Mouse (Mus musculus) neural tube, embryonic 13.5 days (tissue): ENCODE results near the gene Fgfr2. TPM values are rescaled to one million over a fixed set of nuclear protein-coding genes. Genes with fewer than 3 reads are reported as not detected.

Experiments
- ATAC-seq: fragments of 200-750 bp; cut with Nextera tagmentation; 2 replicates; pipeline ENCODE4 v1.8.0; 2017; ENCODE audit warnings: low read depth, mild to moderate bottlenecking, moderate TSS enrichment, moderate library complexity
- H3K27ac ChIP-seq: fragments of 300-500 bp; sonication (generic); replicated peaks from 2 replicates; pipeline ENCODE4 v1.5.1; 2015; ENCODE audit warnings: moderate library complexity, mild to moderate bottlenecking, inconsistent platforms
- H3K27me3 ChIP-seq: fragments of 300-500 bp; sonication (generic); 2 replicates; pipeline ENCODE4 v1.6.1; 2015; ENCODE audit warnings: mild to moderate bottlenecking, inconsistent platforms
- H3K36me3 ChIP-seq: fragments of 300-500 bp; sonication (generic); 2 replicates; pipeline ENCODE4 v1.6.1; 2015; ENCODE audit warnings: mild to moderate bottlenecking, inconsistent platforms
- H3K4me1 ChIP-seq: fragments of 300-500 bp; sonication (generic); replicated peaks from 2 replicates; pipeline ENCODE4 v1.6.1; 2015; ENCODE audit warnings: inconsistent platforms
- H3K4me2 ChIP-seq: fragments of 300-500 bp; sonication (generic); 2 replicates; pipeline ENCODE4 v1.6.1; 2015; ENCODE audit warnings: inconsistent platforms, mild to moderate bottlenecking, moderate library complexity
- H3K4me3 ChIP-seq: fragments of 300-500 bp; sonication (generic); 2 replicates; pipeline ENCODE4 v1.5.1; 2015; ENCODE audit warnings: mild to moderate bottlenecking, inconsistent platforms
- H3K9ac ChIP-seq: fragments of 300-500 bp; sonication (generic); 2 replicates; pipeline ENCODE4 v1.6.1; 2015; ENCODE audit warnings: moderate library complexity, mild to moderate bottlenecking, inconsistent platforms
- H3K9me3 ChIP-seq: fragments of 300-500 bp; sonication (generic); 2 replicates; pipeline ENCODE4 v1.6.1; 2016; ENCODE audit warnings: inconsistent platforms
- whole genome bisulfite sequencing: fragments of 180-500 bp; shearing (Covaris S2); methylation state at CpG from one replicate; pipeline ENCODE4 v1.1.7; 2015; 5-methylcytosine and 5-hydroxymethylcytosine counted together
- polyA plus RNA-seq: library from polyadenylated mRNA; unstranded; fragments of >200 nt; fragmentation: Nextera tagmentation; extraction: Ambion mirVana; gene quantifications from 2 replicates; pipeline ENCODE4 v1.2.1, GENCODE M21; 2015

Fgfr2 gene
- polyA plus RNA-seq, 1 experiment from 2014 or later: 22.9 TPM

- Histone ChIP-seq H3K4me3 (no peak overlapping the region), H3K4me2 (no peak overlapping the region), H3K4me1 (peaks cover 18% of the 10 kb centered on the region), H3K27me3 (peaks cover 9% of the 10 kb centered on the region), H3K9me3 (no peaks in the 10 kb centered on the region), H3K9ac (no peak overlapping the region), H3K27ac (peak overlapping the region; percentile 76), H3K36me3 (no peaks in the 10 kb centered on the region)
- 38% methylated on average over 5 of the region's 5 CpGs for WGBS
- ATAC-seq: peak; percentile 90
These were observed 939.2 kb downstream of the Fgfr2 start for GRCm38 (mm10) chr7:132183892-132184404.

GRCm38 (mm10) chr7:132181586-132182198 is 941.5 kb downstream of the Fgfr2 start:
- Histone ChIP-seq H3K36me3 (no peaks in the 10 kb centered on the region), H3K4me3 (no peak overlapping the region), H3K4me1 (peaks cover 18% of the 10 kb centered on the region), H3K9ac (no peak overlapping the region), H3K27me3 (peaks cover 2% of the 10 kb centered on the region; the same call in 1 of the 2 replicates), H3K4me2 (no peak overlapping the region), H3K9me3 (no peaks in the 10 kb centered on the region), H3K27ac (no peak overlapping the region)
- ATAC-seq: no peak
- WGBS: 91% methylated on average over 4 of the region's 4 CpGs

GRCm38 (mm10) chr7:132181042-132181441 is 942.1 kb downstream of the Fgfr2 start:
- Histone ChIP-seq H3K4me2 (no peak overlapping the region), H3K4me3 (no peak overlapping the region), H3K4me1 (peaks cover 18% of the 10 kb centered on the region), H3K9me3 (no peaks in the 10 kb centered on the region), H3K9ac (no peak overlapping the region), H3K27ac (no peak overlapping the region), H3K36me3 (no peaks in the 10 kb centered on the region), H3K27me3 (no peaks in the 10 kb centered on the region; the same call in 1 of the 2 replicates)
- 92% methylated on average over 3 of the region's 3 CpGs for WGBS
- ATAC-seq: no peak

- H3K36me3 ChIP-seq: no peaks in the 10 kb centered on the region
- no peak for ATAC-seq
These were observed 944.1 kb downstream of the Fgfr2 start for GRCm38 (mm10) chr7:132179049-132179448.

GRCm38 (mm10) chr7:132174787-132175186 is 948.4 kb downstream of the Fgfr2 start:
- H3K4me3 ChIP-seq: no peak overlapping the region
- ATAC-seq: no peak
- H3K9me3 ChIP-seq: no peaks in the 10 kb centered on the region
- no peaks in the 10 kb centered on the region for H3K36me3 ChIP-seq
- no peak overlapping the region for H3K9ac ChIP-seq
- WGBS: 86% methylated on average over 5 of the region's 5 CpGs
- no peak overlapping the region for H3K27ac ChIP-seq
- H3K27me3 ChIP-seq: no peaks in the 10 kb centered on the region
- H3K4me2 ChIP-seq: no peak overlapping the region
- peaks cover 9% of the 10 kb centered on the region for H3K4me1 ChIP-seq

More at GRCm38 (mm10) chr7:132179049-132179448, 944.1 kb downstream of the Fgfr2 start:
- Histone ChIP-seq H3K4me2 (no peak overlapping the region), H3K9ac (no peak overlapping the region), H3K4me3 (no peak overlapping the region), H3K9me3 (no peaks in the 10 kb centered on the region), H3K27ac (no peak overlapping the region), H3K4me1 (peaks cover 9% of the 10 kb centered on the region), H3K27me3 (no peaks in the 10 kb centered on the region)
- 40% methylated on average over 1 of the region's 1 CpGs for WGBS

- Histone ChIP-seq H3K9me3 (no peaks in the 10 kb centered on the region), H3K4me1 (peaks cover 14% of the 10 kb centered on the region), H3K27me3 (no peaks in the 10 kb centered on the region), H3K27ac (no peak overlapping the region), H3K9ac (no peak overlapping the region), H3K4me2 (no peak overlapping the region), H3K36me3 (no peaks in the 10 kb centered on the region), H3K4me3 (no peak overlapping the region)
- ATAC-seq: no peak
- 76% methylated on average over 2 of the region's 2 CpGs for WGBS
These were observed 948.9 kb downstream of the Fgfr2 start for GRCm38 (mm10) chr7:132174296-132174695.

GRCm38 (mm10) chr7:132172220-132172619 is 950.9 kb downstream of the Fgfr2 start:
- no peak overlapping the region for H3K4me2 ChIP-seq
- no peaks in the 10 kb centered on the region for H3K36me3 ChIP-seq
- H3K4me3 ChIP-seq: no peak overlapping the region
- no peak overlapping the region for H3K27ac ChIP-seq
- peaks cover 15% of the 10 kb centered on the region for H3K4me1 ChIP-seq
- H3K9ac ChIP-seq: no peak overlapping the region
- no peak for ATAC-seq
- WGBS: 70% methylated on average over 5 of the region's 5 CpGs
- no peaks in the 10 kb centered on the region for H3K9me3 ChIP-seq
- no peaks in the 10 kb centered on the region for H3K27me3 ChIP-seq

- Histone ChIP-seq H3K4me2 (no peak overlapping the region), H3K27me3 (no peaks in the 10 kb centered on the region), H3K4me1 (peaks cover 15% of the 10 kb centered on the region), H3K4me3 (no peak overlapping the region), H3K27ac (no peak overlapping the region), H3K9ac (no peak overlapping the region), H3K9me3 (no peaks in the 10 kb centered on the region), H3K36me3 (no peaks in the 10 kb centered on the region)
- ATAC-seq: no peak
- 85% methylated on average over 5 of the region's 5 CpGs for WGBS
These were observed 951.4 kb downstream of the Fgfr2 start for GRCm38 (mm10) chr7:132171716-132172115.

- H3K9me3 ChIP-seq: no peaks in the 10 kb centered on the region
- no peaks in the 10 kb centered on the region for H3K36me3 ChIP-seq
- no peak overlapping the region for H3K4me3 ChIP-seq
- 57% methylated on average over 7 of the region's 7 CpGs for WGBS
- 0 out of 2 replicates have a peak, but pooled peaks have one; percentile 47 for ATAC-seq
- no peak overlapping the region for H3K9ac ChIP-seq
- no peaks in the 10 kb centered on the region for H3K27me3 ChIP-seq
- H3K4me1 ChIP-seq: peaks cover 15% of the 10 kb centered on the region
- H3K4me2 ChIP-seq: no peak overlapping the region
- peak overlapping the region; percentile 68 for H3K27ac ChIP-seq
These were observed 953.6 kb downstream of the Fgfr2 start for GRCm38 (mm10) chr7:132169419-132170169.

- Histone ChIP-seq H3K9me3 (no peaks in the 10 kb centered on the region), H3K27ac (no peak overlapping the region), H3K9ac (no peak overlapping the region), H3K4me1 (peaks cover 15% of the 10 kb centered on the region), H3K27me3 (no peaks in the 10 kb centered on the region), H3K4me3 (no peak overlapping the region), H3K4me2 (no peak overlapping the region), H3K36me3 (no peaks in the 10 kb centered on the region)
- ATAC-seq: no peak
- 65% methylated on average over 4 of the region's 4 CpGs for WGBS
These were observed 955.9 kb downstream of the Fgfr2 start for GRCm38 (mm10) chr7:132167239-132167638.

- no peak overlapping the region for H3K4me3 ChIP-seq
- H3K4me2 ChIP-seq: no peak overlapping the region
- H3K36me3 ChIP-seq: no peaks in the 10 kb centered on the region
- H3K27me3 ChIP-seq: no peaks in the 10 kb centered on the region
- H3K4me1 ChIP-seq: peaks cover 23% of the 10 kb centered on the region
- ATAC-seq: no peak
- WGBS: 66% methylated on average over 3 of the region's 3 CpGs
- H3K9me3 ChIP-seq: no peaks in the 10 kb centered on the region
- peak overlapping the region; percentile 59 for H3K27ac ChIP-seq
- no peak overlapping the region for H3K9ac ChIP-seq
These were observed 960.9 kb downstream of the Fgfr2 start for GRCm38 (mm10) chr7:132162254-132162653.

GRCm38 (mm10) chr7:132158321-132159025 is 964.7 kb downstream of the Fgfr2 start:
- 60% methylated on average over 9 of the region's 9 CpGs for WGBS
- peak; percentile 58 for ATAC-seq
- no peak overlapping the region for H3K4me3 ChIP-seq
- H3K4me1 ChIP-seq: peaks cover 39% of the 10 kb centered on the region
- no peak overlapping the region for H3K4me2 ChIP-seq
- H3K9ac ChIP-seq: no peak overlapping the region
- H3K9me3 ChIP-seq: no peaks in the 10 kb centered on the region
- no peaks in the 10 kb centered on the region for H3K36me3 ChIP-seq
- H3K27ac ChIP-seq: peak overlapping the region; percentile 83
- H3K27me3 ChIP-seq: peaks cover 27% of the 10 kb centered on the region
